Mouse (Mus musculus): ENCODE measurements around the gene Slc27a5.

The Slc27a5 gene

GRCm38 (mm10) chr7:12986906-12987305 is 11.1 kb downstream of the Slc27a5 start:
- no peak for DNase-seq (ENCODE audit: extremely low spot score, low spot score)

- DNase-seq (ENCODE audit: extremely low spot score, low spot score): no peak
Measured at GRCm38 (mm10) chr7:12985724-12986123, 12.3 kb downstream of the Slc27a5 start.

GRCm38 (mm10) chr7:12980291-12980690 is 17.7 kb downstream of the Slc27a5 start:
- DNase-seq (ENCODE audit: extremely low spot score, low spot score): no peak

GRCm38 (mm10) chr7:12979776-12980175 is 18.2 kb downstream of the Slc27a5 start:
- DNase-seq (ENCODE audit: extremely low spot score, low spot score): no peak

- no peak for DNase-seq (ENCODE audit: extremely low spot score, low spot score)
Measured at GRCm38 (mm10) chr7:12978931-12979722, 18.9 kb downstream of the Slc27a5 start.

- DNase-seq (ENCODE audit: extremely low spot score, low spot score): peak; percentile 98
Measured at GRCm38 (mm10) chr7:12977682-12978389, 20.2 kb downstream of the Slc27a5 start, which contains the start of gene Zfp446. Gene Zfp446, plus strand, starts transcription at chr7:12977848.

GRCm38 (mm10) chr7:12970906-12971305 is 27.1 kb downstream of the Slc27a5 start:
- no peak for DNase-seq (ENCODE audit: extremely low spot score, low spot score)

- DNase-seq (ENCODE audit: extremely low spot score, low spot score): peak; percentile 63
Measured at GRCm38 (mm10) chr7:12966104-12966845, 31.7 kb downstream of the Slc27a5 start.

GRCm38 (mm10) chr7:12965678-12966091 is 32.3 kb downstream of the Slc27a5 start, which contains the start of gene Zfp324:
Gene Zfp324, plus strand, starts transcription at chr7:12965838.
- DNase-seq (ENCODE audit: extremely low spot score, low spot score): peak; percentile 82

GRCm38 (mm10) chr7:12961511-12962141 is 36.4 kb downstream of the Slc27a5 start:
- peak; percentile 65 for DNase-seq (ENCODE audit: extremely low spot score, low spot score)

- no peak for DNase-seq (ENCODE audit: extremely low spot score, low spot score)
Measured at GRCm38 (mm10) chr7:12959718-12960117, 38.3 kb downstream of the Slc27a5 start.

- DNase-seq (ENCODE audit: extremely low spot score, low spot score): no peak
Measured at GRCm38 (mm10) chr7:12958948-12959347, 39.0 kb downstream of the Slc27a5 start.

GRCm38 (mm10) chr7:12957511-12957910 is 40.5 kb downstream of the Slc27a5 start:
- DNase-seq (ENCODE audit: extremely low spot score, low spot score): no peak

GRCm38 (mm10) chr7:12954896-12955295 is 43.1 kb downstream of the Slc27a5 start:
- DNase-seq (ENCODE audit: extremely low spot score, low spot score): no peak

GRCm38 (mm10) chr7:12949872-12950229 is 48.1 kb downstream of the Slc27a5 start:
- DNase-seq (ENCODE audit: extremely low spot score, low spot score): no peak

GRCm38 (mm10) chr7:12949032-12949871 is 48.7 kb downstream of the Slc27a5 start:
- peak; percentile 93 for DNase-seq (ENCODE audit: extremely low spot score, low spot score)

- no peak for DNase-seq (ENCODE audit: extremely low spot score, low spot score)
Measured at GRCm38 (mm10) chr7:12943488-12943887, 54.5 kb downstream of the Slc27a5 start.

- DNase-seq (ENCODE audit: extremely low spot score, low spot score): no peak
Measured at GRCm38 (mm10) chr7:12940599-12940998, 57.4 kb downstream of the Slc27a5 start.
